Mouse (Mus musculus): ENCODE data around the gene Snx7. TPM values are rescaled to one million over a fixed set of nuclear protein-coding genes. Genes with fewer than 3 reads are reported as not detected.

Gene Snx7
- polyA plus RNA-seq, 1 experiment from 2014 or later: 47.1 TPM

DNA sequence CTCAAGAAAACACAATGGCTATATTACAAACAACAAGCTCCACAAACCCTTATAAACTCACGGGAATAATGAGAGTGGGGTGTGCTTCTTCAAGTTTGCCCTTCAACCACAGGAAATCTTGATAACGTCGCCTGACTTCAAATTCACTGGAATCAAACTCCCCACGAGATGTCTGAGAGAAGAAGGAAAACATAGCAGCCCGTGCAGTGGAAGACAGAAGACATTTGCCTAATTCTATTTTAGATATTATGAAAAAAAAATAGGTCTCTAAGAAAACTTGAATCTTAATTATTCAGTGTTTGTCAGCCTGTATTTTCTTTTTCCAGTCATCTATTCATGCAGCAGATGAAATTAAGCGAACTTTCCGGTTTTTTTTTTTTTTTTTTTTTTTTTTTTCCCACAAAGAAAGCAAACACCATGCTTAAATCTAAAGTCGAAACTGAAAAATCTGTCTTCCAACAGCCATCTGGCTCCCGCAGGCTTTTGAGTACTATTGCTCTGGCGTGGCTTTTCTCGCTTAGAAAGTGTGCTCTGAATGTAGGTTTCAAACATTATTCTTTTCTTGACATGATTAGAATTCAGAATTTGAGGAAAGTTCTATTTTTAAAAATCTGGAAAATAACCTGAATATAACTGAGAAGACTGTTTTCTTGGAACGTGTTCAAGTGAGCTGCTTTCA is 28.7 kb downstream of the Snx7 start:
- no peaks in the 10 kb centered on the region for H3K36me3 ChIP-seq (ENCODE audit: control insufficient read depth, insufficient read depth, low read length)
- no peak for ATAC-seq (ENCODE audit: low read depth)
- H3K4me1 ChIP-seq (ENCODE audit: control insufficient read depth, insufficient read depth, low read length): no peaks in the 10 kb centered on the region
- peak overlapping the region; percentile 48 for H3K27ac ChIP-seq (replicated peaks; ENCODE audit: low read depth, low read length)
- 58% methylated on average over 12 of the region's 12 CpGs for WGBS
- H3K27me3 ChIP-seq (replicated peaks; ENCODE audit: control insufficient read depth, insufficient read depth, low read length): no peaks in the 10 kb centered on the region
- H3K9me3 ChIP-seq (ENCODE audit: control insufficient read depth, low read length): no peaks in the 10 kb centered on the region
- H3K4me3 ChIP-seq (ENCODE audit: low read depth, low read length): no peak overlapping the region
- H3K4me2 ChIP-seq (ENCODE audit: low read depth, low read length): no peak overlapping the region
- no peak overlapping the region for H3K9ac ChIP-seq (ENCODE audit: low read depth, low read length)
- DNase-seq (ENCODE audit: low spot score): peak; percentile 34

DNA sequence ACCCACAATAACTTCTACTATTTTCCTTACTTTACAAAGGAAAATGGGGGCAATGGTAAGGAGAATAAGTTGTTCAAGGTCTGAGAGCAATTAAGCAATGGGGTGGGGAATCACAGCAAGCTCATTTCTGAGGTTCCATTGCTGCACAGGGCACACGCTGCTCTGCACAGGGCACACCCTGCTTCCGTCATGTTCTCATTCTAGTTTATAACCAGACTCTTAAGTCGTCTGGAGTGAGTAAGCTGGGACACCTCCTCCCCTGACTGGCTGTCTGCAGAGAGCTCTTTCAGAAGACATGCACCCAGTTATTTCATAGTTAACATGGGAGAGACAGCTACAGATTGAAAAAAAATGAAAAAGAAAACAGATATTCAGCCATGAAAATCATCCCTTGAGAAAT is 30.7 kb downstream of the Snx7 start:
- no peak for ATAC-seq (ENCODE audit: low read depth)
- Histone ChIP-seq H3K36me3 (ENCODE audit: control insufficient read depth, insufficient read depth, low read length) (no peaks in the 10 kb centered on the region), H3K27ac (replicated peaks; ENCODE audit: low read depth, low read length) (no peak overlapping the region), H3K9me3 (ENCODE audit: control insufficient read depth, low read length) (no peaks in the 10 kb centered on the region), H3K27me3 (replicated peaks; ENCODE audit: control insufficient read depth, insufficient read depth, low read length) (no peaks in the 10 kb centered on the region), H3K9ac (ENCODE audit: low read depth, low read length) (no peak overlapping the region), H3K4me3 (ENCODE audit: low read depth, low read length) (no peak overlapping the region), H3K4me1 (ENCODE audit: control insufficient read depth, insufficient read depth, low read length) (no peaks in the 10 kb centered on the region), H3K4me2 (ENCODE audit: low read depth, low read length) (no peak overlapping the region)
- 50% methylated on average over 3 of the region's 3 CpGs for WGBS
- DNase-seq (ENCODE audit: low spot score): no peak

DNA sequence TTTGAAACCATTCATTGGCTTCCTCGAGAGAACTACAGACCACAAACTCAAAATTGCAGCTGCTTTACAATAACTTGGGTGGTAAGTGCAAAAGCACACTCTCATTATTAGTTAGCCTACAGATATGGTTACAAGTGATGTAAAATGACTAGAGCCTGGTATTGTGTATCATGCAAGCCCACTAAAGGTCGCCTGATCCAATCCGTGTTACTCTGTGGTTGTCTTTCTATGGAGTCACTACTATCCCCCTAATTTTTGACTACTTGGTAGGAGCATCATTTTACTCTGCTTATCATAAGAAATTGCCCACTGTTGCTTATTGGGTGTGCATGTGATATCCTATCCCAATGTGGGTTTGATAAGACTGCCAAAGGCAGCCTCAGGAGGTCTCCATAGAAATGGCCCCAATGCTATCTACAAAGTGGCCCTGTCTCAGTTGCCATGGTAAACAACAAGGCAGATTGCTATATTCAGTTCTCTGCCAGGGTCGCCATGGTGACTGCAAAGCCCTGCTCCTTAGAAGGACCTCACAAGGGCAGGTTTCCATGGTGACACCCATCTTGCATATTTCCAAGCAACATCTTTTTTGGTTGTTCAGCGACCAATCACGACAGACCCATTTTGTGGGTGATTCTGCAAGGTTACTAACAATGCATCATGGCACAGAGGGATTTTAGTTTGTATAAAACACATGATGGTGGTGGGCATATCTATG is 42.1 kb downstream of the Snx7 start:
- 79% methylated on average over 6 of the region's 6 CpGs for WGBS
- Histone ChIP-seq H3K4me3 (ENCODE audit: low read depth, low read length) (no peak overlapping the region), H3K4me1 (ENCODE audit: control insufficient read depth, insufficient read depth, low read length) (no peaks in the 10 kb centered on the region), H3K4me2 (ENCODE audit: low read depth, low read length) (no peak overlapping the region), H3K27me3 (replicated peaks; ENCODE audit: control insufficient read depth, insufficient read depth, low read length) (no peaks in the 10 kb centered on the region), H3K36me3 (ENCODE audit: control insufficient read depth, insufficient read depth, low read length) (no peaks in the 10 kb centered on the region), H3K9me3 (ENCODE audit: control insufficient read depth, low read length) (no peaks in the 10 kb centered on the region), H3K9ac (ENCODE audit: low read depth, low read length) (no peak overlapping the region), H3K27ac (replicated peaks; ENCODE audit: low read depth, low read length) (no peak overlapping the region)
- ATAC-seq (ENCODE audit: low read depth) (no peak), DNase-seq (ENCODE audit: low spot score) (no peak)

DNA sequence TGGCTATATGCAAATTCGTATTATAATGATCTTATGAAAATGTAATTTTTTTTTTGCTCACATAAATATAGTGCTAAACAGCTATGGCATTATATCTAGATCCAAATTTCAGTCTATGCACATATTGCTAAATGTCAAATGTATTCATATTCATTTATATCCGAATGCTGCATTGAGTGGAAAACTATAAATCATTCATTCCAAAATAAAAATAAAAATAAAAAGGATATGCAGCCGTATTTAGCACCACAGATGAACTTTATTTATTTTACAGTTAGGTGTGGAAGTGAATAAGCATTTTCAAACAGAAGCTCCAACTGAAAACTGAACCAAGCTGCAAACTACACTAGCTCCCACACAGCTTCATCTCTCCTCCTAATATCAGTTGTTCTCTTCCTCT is 45.5 kb downstream of the Snx7 start:
- Histone ChIP-seq H3K9me3 (ENCODE audit: control insufficient read depth, low read length) (no peaks in the 10 kb centered on the region), H3K36me3 (ENCODE audit: control insufficient read depth, insufficient read depth, low read length) (no peaks in the 10 kb centered on the region), H3K9ac (ENCODE audit: low read depth, low read length) (no peak overlapping the region), H3K27me3 (replicated peaks; ENCODE audit: control insufficient read depth, insufficient read depth, low read length) (no peaks in the 10 kb centered on the region), H3K4me1 (ENCODE audit: control insufficient read depth, insufficient read depth, low read length) (no peaks in the 10 kb centered on the region), H3K27ac (replicated peaks; ENCODE audit: low read depth, low read length) (no peak overlapping the region), H3K4me3 (ENCODE audit: low read depth, low read length) (no peak overlapping the region), H3K4me2 (ENCODE audit: low read depth, low read length) (no peak overlapping the region)
- DNase-seq (ENCODE audit: low spot score) (no peak), ATAC-seq (ENCODE audit: low read depth) (no peak)
- 88% methylated on average over 3 of the region's 3 CpGs for WGBS

- no peaks in the 10 kb centered on the region for H3K4me1 ChIP-seq (ENCODE audit: control insufficient read depth, insufficient read depth, low read length)
- H3K9ac ChIP-seq (ENCODE audit: low read depth, low read length): no peak overlapping the region
- H3K9me3 ChIP-seq (ENCODE audit: control insufficient read depth, low read length): no peaks in the 10 kb centered on the region
- 90% methylated on average over 1 of the region's 1 CpGs for WGBS
- no peaks in the 10 kb centered on the region for H3K36me3 ChIP-seq (ENCODE audit: control insufficient read depth, insufficient read depth, low read length)
- no peak for ATAC-seq (ENCODE audit: low read depth)
- H3K4me2 ChIP-seq (ENCODE audit: low read depth, low read length): no peak overlapping the region
- no peak for DNase-seq (ENCODE audit: low spot score)
- no peak overlapping the region for H3K27ac ChIP-seq (replicated peaks; ENCODE audit: low read depth, low read length)
- no peaks in the 10 kb centered on the region for H3K27me3 ChIP-seq (replicated peaks; ENCODE audit: control insufficient read depth, insufficient read depth, low read length)
- H3K4me3 ChIP-seq (ENCODE audit: low read depth, low read length): no peak overlapping the region
These were observed 51.1 kb downstream of the Snx7 start for GRCm38 (mm10) chr3:117817635-117818034.

- Histone ChIP-seq H3K36me3 (ENCODE audit: control insufficient read depth, insufficient read depth, low read length) (no peaks in the 10 kb centered on the region), H3K4me3 (ENCODE audit: low read depth, low read length) (no peak overlapping the region), H3K4me1 (ENCODE audit: control insufficient read depth, insufficient read depth, low read length) (no peaks in the 10 kb centered on the region), H3K27ac (replicated peaks; ENCODE audit: low read depth, low read length) (no peak overlapping the region), H3K9me3 (ENCODE audit: control insufficient read depth, low read length) (no peaks in the 10 kb centered on the region), H3K4me2 (ENCODE audit: low read depth, low read length) (no peak overlapping the region), H3K27me3 (replicated peaks; ENCODE audit: control insufficient read depth, insufficient read depth, low read length) (no peaks in the 10 kb centered on the region), H3K9ac (ENCODE audit: low read depth, low read length) (no peak overlapping the region)
- DNase-seq (ENCODE audit: low spot score) (no peak), ATAC-seq (ENCODE audit: low read depth) (no peak)
- 83% methylated on average over 2 of the region's 2 CpGs for WGBS
These were observed 54.5 kb downstream of the Snx7 start for GRCm38 (mm10) chr3:117814218-117814617.

DNA sequence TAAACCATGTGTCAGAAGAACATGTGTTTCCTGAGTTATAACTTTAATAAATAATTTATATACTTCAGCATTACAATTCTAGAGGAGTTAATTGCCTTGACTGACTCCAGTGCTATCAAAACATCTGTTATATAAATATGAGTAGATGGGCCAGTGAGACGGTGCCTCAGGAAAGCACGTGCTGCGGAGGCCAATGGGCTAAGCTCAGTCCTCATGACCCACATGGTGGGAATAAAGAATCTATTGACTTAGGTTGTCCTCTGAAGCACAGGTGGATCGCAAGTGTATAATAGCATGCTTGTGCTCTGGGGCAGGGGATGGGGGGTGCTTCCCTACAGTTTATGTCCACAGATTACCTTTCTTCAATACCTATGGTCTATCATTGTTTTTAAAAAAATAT is 56.6 kb downstream of the Snx7 start:
- WGBS: 52% methylated on average over 4 of the region's 4 CpGs
- no peak for DNase-seq (ENCODE audit: low spot score)
- Histone ChIP-seq H3K27me3 (replicated peaks; ENCODE audit: control insufficient read depth, insufficient read depth, low read length) (no peaks in the 10 kb centered on the region), H3K9ac (ENCODE audit: low read depth, low read length) (no peak overlapping the region), H3K27ac (replicated peaks; ENCODE audit: low read depth, low read length) (no peak overlapping the region), H3K4me3 (ENCODE audit: low read depth, low read length) (no peak overlapping the region), H3K4me2 (ENCODE audit: low read depth, low read length) (no peak overlapping the region), H3K4me1 (ENCODE audit: control insufficient read depth, insufficient read depth, low read length) (no peaks in the 10 kb centered on the region), H3K36me3 (ENCODE audit: control insufficient read depth, insufficient read depth, low read length) (no peaks in the 10 kb centered on the region), H3K9me3 (ENCODE audit: control insufficient read depth, low read length) (no peaks in the 10 kb centered on the region)
- ATAC-seq (ENCODE audit: low read depth): no peak

DNA sequence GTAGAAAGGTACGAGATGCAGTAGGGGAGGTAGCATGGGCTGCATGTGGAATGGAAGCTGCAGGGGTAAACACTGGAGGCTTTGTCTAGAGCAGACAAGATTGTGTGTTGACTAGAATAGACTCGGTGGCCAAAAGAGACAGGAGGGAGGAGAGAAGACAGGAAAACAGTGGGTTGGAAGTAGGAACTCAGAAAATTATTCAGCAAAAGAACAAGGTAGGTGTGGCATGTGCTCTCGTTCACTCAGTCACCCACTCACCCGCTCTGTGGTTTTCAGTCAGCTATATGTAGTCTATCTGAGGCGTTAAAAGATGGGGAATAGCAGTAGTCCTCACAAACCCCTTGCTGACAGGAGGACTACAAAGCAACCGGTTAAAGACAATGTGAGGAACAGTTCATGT is 63.0 kb downstream of the Snx7 start:
- 83% methylated on average over 6 of the region's 6 CpGs for WGBS
- no peaks in the 10 kb centered on the region for H3K9me3 ChIP-seq (ENCODE audit: control insufficient read depth, low read length)
- H3K36me3 ChIP-seq (ENCODE audit: control insufficient read depth, insufficient read depth, low read length): no peaks in the 10 kb centered on the region

DNA sequence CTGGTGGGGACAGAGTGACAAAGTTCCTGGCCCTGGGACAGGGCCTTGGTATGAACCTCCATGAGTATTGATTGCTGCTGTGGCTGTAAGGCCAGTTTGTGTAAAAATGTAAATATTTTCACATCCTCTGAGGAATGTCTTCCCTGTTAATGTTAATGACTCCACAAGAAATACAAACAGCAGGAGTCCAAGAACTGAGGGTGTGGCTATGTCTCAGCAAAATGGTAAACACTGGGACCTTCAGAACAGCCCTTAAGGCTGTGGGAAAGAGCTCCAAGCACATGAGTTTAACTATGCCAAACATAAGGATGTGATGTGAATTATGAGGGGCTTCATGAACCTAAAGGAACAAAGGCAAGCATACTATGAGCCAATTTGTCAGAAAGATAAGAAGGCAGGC is 74.2 kb downstream of the Snx7 start:
- Histone ChIP-seq H3K4me3 (ENCODE audit: low read depth, low read length) (no peak overlapping the region), H3K9ac (ENCODE audit: low read depth, low read length) (no peak overlapping the region), H3K27ac (replicated peaks; ENCODE audit: low read depth, low read length) (no peak overlapping the region), H3K27me3 (replicated peaks; ENCODE audit: control insufficient read depth, insufficient read depth, low read length) (no peaks in the 10 kb centered on the region), H3K4me1 (ENCODE audit: control insufficient read depth, insufficient read depth, low read length) (no peaks in the 10 kb centered on the region), H3K9me3 (ENCODE audit: control insufficient read depth, low read length) (0 out of 2 replicates have a peak, but pooled peaks cover 6% of the 10 kb centered on the region), H3K36me3 (ENCODE audit: control insufficient read depth, insufficient read depth, low read length) (no peaks in the 10 kb centered on the region), H3K4me2 (ENCODE audit: low read depth, low read length) (no peak overlapping the region)
- no peak for DNase-seq (ENCODE audit: low spot score)
- no peak for ATAC-seq (ENCODE audit: low read depth)

More for the DNA sequence above, 63.0 kb downstream of the Snx7 start:
- peaks cover 3% of the 10 kb centered on the region; the same call in 1 of the 2 replicates for H3K4me1 ChIP-seq (ENCODE audit: control insufficient read depth, insufficient read depth, low read length)
- H3K27ac ChIP-seq (replicated peaks; ENCODE audit: low read depth, low read length): no peak overlapping the region
- DNase-seq (ENCODE audit: low spot score) (no peak), ATAC-seq (ENCODE audit: low read depth) (no peak)
- no peak overlapping the region for H3K4me2 ChIP-seq (ENCODE audit: low read depth, low read length)
- H3K9ac ChIP-seq (ENCODE audit: low read depth, low read length): no peak overlapping the region
- H3K27me3 ChIP-seq (replicated peaks; ENCODE audit: control insufficient read depth, insufficient read depth, low read length): no peaks in the 10 kb centered on the region
- H3K4me3 ChIP-seq (ENCODE audit: low read depth, low read length): no peak overlapping the region

Measured in embryonic facial prominence, embryonic 14.5 days (tissue).